Mouse (Mus musculus) forelimb bud, embryonic 11.5 days (tissue): ENCODE measurements around the gene Sbno1.

Source experiments
- DNase-seq: peaks from one replicate; pipeline ENCODE4 v3.0.0-alpha.2; 2012; ENCODE audit warnings: low read depth, low spot score

Sbno1 gene

GRCm38 (mm10) chr5:124337909-124338308, 87.9 kb downstream of the Sbno1 start:
- DNase-seq, result no peak

- DNase-seq, result no peak
These were observed 88.7 kb downstream of the Sbno1 start for GRCm38 (mm10) chr5:124337103-124337502.

- no peak for DNase-seq
These were observed 91.4 kb downstream of the Sbno1 start for GRCm38 (mm10) chr5:124334392-124334791.

- no peak for DNase-seq
These were observed 95.7 kb downstream of the Sbno1 start for GRCm38 (mm10) chr5:124330086-124330485.

GRCm38 (mm10) chr5:124327510-124328364, 98.1 kb downstream of the Sbno1 start, which contains the start of the genes Mphosph9 and 2810006K23Rik:
Gene Mphosph9, minus strand, starts transcription at chr5:124327972.
Gene 2810006K23Rik, plus strand, starts transcription at chr5:124328089.
- peak; percentile 100 for DNase-seq

GRCm38 (mm10) chr5:124326829-124327228, 99.0 kb downstream of the Sbno1 start:
- DNase-seq, result no peak
